Mouse (Mus musculus): ENCODE measurements around the gene Nudt8.
A peak's percentile ranks its signal among the peaks of the same experiment; 100 is the strongest.

DNA sequence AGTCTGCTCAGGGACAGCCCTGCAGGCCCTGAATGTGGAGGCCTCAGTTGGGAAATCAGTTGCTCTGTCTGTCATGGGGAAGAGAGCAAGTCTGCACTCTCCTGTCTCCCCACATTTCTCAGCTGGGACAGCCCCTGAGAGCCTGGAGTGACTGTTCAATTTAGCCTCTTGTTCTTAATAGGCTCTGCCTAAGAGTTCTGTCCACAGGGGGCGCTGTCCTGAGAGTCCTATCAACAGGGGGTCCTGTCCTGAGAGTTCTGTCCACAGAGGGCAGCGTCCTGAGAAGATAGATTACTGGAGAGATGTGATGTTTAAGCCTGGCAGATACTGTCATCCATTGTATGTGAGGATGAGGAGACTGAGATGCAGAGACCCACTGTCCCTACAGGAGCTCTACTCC, 37.9 kb upstream of the Nudt8 start:
- TF ChIP-seq CTCF (IDR thresholded peaks at IDR 0.05; ENCODE audit: low read depth) (peak; percentile 45), EP300 (IDR thresholded peaks at IDR 0.05; ENCODE audit: low read depth) (no peak)

Data from liver, postnatal 0 days (tissue).